Mouse (Mus musculus): ENCODE data around the gene Gfm1.

The Gfm1 gene

GRCm38 (mm10) chr3:67497998-67498397, 68.1 kb downstream of the Gfm1 start:
- no peak for DNase-seq

- no peak for DNase-seq
Observed at GRCm38 (mm10) chr3:67498773-67499405, 69.0 kb downstream of the Gfm1 start.

- no peak for DNase-seq
Observed at GRCm38 (mm10) chr3:67499406-67499791, 69.5 kb downstream of the Gfm1 start.

- no peak for DNase-seq
Observed at GRCm38 (mm10) chr3:67503878-67504277, 74.0 kb downstream of the Gfm1 start.

GRCm38 (mm10) chr3:67505286-67505685, 75.4 kb downstream of the Gfm1 start:
- no peak for DNase-seq

- no peak for DNase-seq
Observed at GRCm38 (mm10) chr3:67508216-67508892, 78.5 kb downstream of the Gfm1 start.

- DNase-seq: no peak
Observed at GRCm38 (mm10) chr3:67512807-67513206, 82.9 kb downstream of the Gfm1 start.

GRCm38 (mm10) chr3:67514801-67515273, 84.9 kb downstream of the Gfm1 start:
- no peak for DNase-seq

- DNase-seq: no peak
Observed at GRCm38 (mm10) chr3:67515274-67515801, 85.4 kb downstream of the Gfm1 start, which contains the start of gene Rarres1. Rarres1 (minus strand) TSS chr3:67515523.

GRCm38 (mm10) chr3:67520568-67521143, 90.8 kb downstream of the Gfm1 start:
- no peak for DNase-seq

GRCm38 (mm10) chr3:67522709-67523108, 92.8 kb downstream of the Gfm1 start:
- no peak for DNase-seq

- DNase-seq: no peak
Observed at GRCm38 (mm10) chr3:67524768-67525167, 94.9 kb downstream of the Gfm1 start.
